Mouse (Mus musculus): ENCODE measurements around the gene Flnc. TPM values are rescaled to one million over a fixed set of nuclear protein-coding genes. Genes with fewer than 3 reads are reported as not detected.

The Flnc gene
- polyA plus RNA-seq, 1 experiment from 2014 or later = 12.1 TPM

DNA sequence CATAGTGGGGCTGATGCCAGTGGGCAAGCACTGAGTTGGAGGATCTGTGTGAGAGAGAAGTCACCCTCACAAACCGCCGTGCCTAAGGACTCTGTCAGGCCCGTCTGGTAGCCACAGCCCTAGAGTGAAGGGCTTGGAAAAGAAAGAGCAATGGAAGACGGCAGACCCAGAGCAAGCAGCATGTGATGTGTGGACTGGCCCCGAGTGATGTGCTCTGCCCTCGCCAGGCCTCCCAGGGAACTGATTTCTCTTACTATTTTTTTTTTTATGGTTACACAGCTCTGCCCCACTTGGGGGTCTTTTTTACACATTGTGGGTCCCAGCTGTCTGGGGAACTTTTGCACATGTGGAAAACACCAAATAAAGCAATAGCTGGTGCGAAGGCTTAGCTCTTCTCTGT lies 28.4 kb downstream of the Flnc start:
- peaks cover 20% of the 10 kb centered on the region for H3K36me3 ChIP-seq
- no peak overlapping the region for H3K9ac ChIP-seq
- ATAC-seq (ENCODE audit: insufficient read depth, low FRiP score, low read depth) = no peak
- H3K4me3 ChIP-seq (replicated peaks) = no peak overlapping the region
- H3K4me2 ChIP-seq = no peak overlapping the region
- no peak overlapping the region for H3K27ac ChIP-seq
- no peaks in the 10 kb centered on the region for H3K4me1 ChIP-seq
- 58% methylated on average over 7 of the region's 7 CpGs for WGBS
- no peaks in the 10 kb centered on the region for H3K9me3 ChIP-seq
- no peaks in the 10 kb centered on the region for H3K27me3 ChIP-seq (replicated peaks)

DNA sequence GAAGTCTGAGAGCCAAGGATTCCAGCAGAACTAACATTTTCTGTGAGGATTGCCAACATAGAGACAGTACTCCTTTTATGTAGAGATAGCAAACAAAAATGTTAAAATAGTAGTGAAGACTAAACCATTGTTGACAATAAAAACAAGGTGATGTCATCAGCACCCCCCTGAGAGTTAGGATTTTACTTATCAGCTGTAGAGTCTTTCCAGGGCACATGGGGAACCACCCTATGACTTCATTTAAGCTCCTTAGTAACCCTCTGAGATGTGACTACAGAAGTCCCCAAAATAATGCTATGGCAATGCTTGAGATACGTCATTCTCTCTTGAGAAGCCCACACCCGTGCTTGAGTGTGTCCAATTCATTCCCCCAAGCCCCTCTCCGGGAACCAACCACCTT lies 30.3 kb downstream of the Flnc start:
- ATAC-seq (ENCODE audit: insufficient read depth, low FRiP score, low read depth) = no peak
- H3K4me2 ChIP-seq = no peak overlapping the region
- no peak overlapping the region for H3K27ac ChIP-seq
- H3K9ac ChIP-seq = no peak overlapping the region
- H3K36me3 ChIP-seq = 0 out of 2 replicates have a peak, but pooled peaks cover 9% of the 10 kb centered on the region
- WGBS = 80% methylated on average over 3 of the region's 3 CpGs
- no peak overlapping the region for H3K4me3 ChIP-seq (replicated peaks)
- no peaks in the 10 kb centered on the region for H3K27me3 ChIP-seq (replicated peaks)
- H3K4me1 ChIP-seq = peaks cover under 1% of the 10 kb centered on the region; the same call in 1 of the 2 replicates
- H3K9me3 ChIP-seq = no peaks in the 10 kb centered on the region

DNA sequence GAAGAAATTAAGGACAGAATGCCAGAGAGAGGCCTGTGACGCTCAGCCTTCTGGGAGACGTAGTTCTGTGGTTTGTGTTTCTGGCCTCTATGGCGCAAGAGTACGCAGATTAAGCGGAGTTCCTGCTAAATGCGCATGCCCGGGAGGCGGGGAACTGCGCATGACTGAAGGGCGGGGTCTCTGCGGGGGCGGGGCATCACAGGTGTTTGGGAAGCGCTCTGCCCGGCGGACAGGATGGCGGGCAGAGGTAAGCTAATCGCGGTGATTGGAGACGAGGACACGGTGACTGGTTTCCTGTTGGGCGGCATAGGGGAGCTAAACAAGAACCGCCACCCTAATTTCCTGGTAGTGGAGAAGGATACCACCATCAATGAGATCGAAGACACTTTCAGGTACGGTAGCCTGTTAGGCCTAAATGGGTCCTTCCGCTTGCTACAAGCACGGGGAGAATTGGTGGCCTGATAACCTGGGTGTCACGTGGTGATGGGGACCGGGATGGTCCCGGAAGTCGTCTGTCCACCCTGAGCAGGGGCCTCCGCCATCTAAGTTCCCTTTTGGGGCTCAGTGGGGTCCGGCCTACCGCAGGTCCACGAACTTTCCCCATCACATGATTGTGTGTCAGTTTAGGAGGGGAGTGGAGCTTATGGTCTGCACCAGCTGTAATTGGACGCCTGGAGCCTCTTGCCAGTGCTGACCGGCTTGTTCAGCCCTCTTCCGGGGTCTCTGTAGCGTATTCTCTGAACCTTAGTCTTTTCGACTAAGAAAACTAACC lies 34.7 kb downstream of the Flnc start, which contains the start of gene Atp6v1f:
TSS of gene Atp6v1f (plus strand) at position 136 of the 772 bp plus-strand sequence.
- Histone ChIP-seq H3K9ac (peak within 1 kb of the TSS; percentile 45), H3K4me1 (peaks cover 10% of the 10 kb centered on the region; the same call in 1 of the 2 replicates), H3K36me3 (peaks cover 15% of the 10 kb centered on the region), H3K9me3 (no peaks in the 10 kb centered on the region), H3K4me3 (replicated peaks) (peak within 1 kb of the TSS; percentile 76), H3K4me2 (peak within 1 kb of the TSS; percentile 74), H3K27me3 (replicated peaks) (no peaks in the 10 kb centered on the region), H3K27ac (peak within 1 kb of the TSS; percentile 76)
- peak; percentile 93 for ATAC-seq (ENCODE audit: insufficient read depth, low FRiP score, low read depth)
- WGBS = under 1% methylated on average over 39 of the region's 39 CpGs

DNA sequence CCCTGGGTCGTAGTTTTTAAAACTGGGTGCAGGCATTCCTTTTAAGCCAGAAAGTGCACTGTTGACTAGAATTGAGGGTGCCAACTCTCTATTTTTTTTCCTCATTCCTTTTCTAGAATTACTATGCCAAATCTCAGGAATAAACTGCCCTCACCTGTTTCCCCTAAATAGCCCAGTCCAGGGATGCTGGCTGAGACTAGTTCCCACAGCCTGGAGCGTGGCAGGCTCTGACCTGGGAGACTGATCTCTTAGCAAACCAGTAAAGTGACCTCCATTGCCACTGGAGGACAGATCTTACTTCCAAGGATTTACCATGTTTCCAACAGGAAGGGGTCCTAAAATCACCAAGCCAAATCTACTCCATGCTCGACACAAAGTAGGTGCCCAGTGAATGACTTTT lies 35.8 kb downstream of the Flnc start:
- H3K4me1 ChIP-seq = peaks cover 13% of the 10 kb centered on the region; the same call in 1 of the 2 replicates
- H3K9ac ChIP-seq = no peak overlapping the region
- ATAC-seq (ENCODE audit: insufficient read depth, low FRiP score, low read depth) = no peak
- H3K4me2 ChIP-seq = peak overlapping the region; percentile 74
- peaks cover 15% of the 10 kb centered on the region for H3K36me3 ChIP-seq
- 79% methylated on average over 3 of the region's 3 CpGs for WGBS
- peak overlapping the region; percentile 76 for H3K4me3 ChIP-seq (replicated peaks)
- no peak overlapping the region for H3K27ac ChIP-seq
- H3K9me3 ChIP-seq = no peaks in the 10 kb centered on the region
- no peaks in the 10 kb centered on the region for H3K27me3 ChIP-seq (replicated peaks)

- no peaks in the 10 kb centered on the region for H3K9me3 ChIP-seq
- no peak for ATAC-seq (ENCODE audit: insufficient read depth, low FRiP score, low read depth)
Measured at GRCm38 (mm10) chr6:29471137-29471536, 38.1 kb downstream of the Flnc start, which contains the start of gene Atp6v1fnb. Gene Atp6v1fnb (plus strand): TSS chr6:29471437.

DNA sequence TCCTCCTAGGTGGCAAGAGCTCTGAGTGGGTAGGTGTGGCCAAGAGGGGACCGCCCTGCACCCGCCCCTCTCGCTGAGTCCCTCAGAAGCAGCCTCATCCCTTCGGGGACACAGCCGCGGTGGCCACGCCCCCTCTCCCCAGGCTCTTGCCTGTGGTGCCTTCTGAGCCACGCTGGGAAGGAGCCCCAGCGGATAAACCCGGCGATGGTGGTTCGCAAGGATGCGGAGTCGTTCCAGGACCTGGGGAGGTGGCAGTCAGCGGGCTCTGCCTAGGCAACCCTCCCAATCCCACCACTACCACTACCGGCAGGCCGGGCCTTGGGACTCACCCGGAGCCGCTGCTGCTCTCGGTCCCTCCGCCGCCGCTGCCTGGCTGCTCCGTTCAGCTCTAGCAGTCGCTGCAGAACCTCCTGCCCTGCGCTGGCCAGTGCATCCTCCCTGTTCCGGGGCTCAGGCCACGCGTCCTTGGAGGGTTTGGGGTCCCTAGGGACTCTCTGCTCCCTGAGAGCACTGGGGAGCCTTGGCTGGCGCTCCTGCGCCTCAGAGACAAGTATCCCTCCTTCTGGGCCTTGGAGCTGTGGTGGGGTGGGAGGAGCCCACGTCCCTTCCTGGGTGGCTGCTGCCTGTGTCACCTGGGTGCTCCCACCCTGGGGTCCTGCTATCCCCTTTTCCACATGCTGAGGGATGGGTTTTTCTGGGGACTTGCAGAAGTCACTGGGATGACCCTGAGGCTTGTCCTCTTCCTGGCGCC lies 41.1 kb downstream of the Flnc start:
- peak; percentile 93 for ATAC-seq (ENCODE audit: insufficient read depth, low FRiP score, low read depth)
- Histone ChIP-seq H3K4me2 (peak overlapping the region; percentile 92), H3K27me3 (replicated peaks) (no peaks in the 10 kb centered on the region), H3K4me1 (peaks cover 9% of the 10 kb centered on the region; the same call in 1 of the 2 replicates), H3K27ac (no peak overlapping the region), H3K9ac (peak overlapping the region; percentile 25; the same call in 1 of the 2 replicates), H3K9me3 (no peaks in the 10 kb centered on the region), H3K36me3 (peaks cover 15% of the 10 kb centered on the region), H3K4me3 (replicated peaks) (peak overlapping the region; percentile 50)
- 5% methylated on average over 33 of the region's 33 CpGs for WGBS

More at GRCm38 (mm10) chr6:29471137-29471536, 38.1 kb downstream of the Flnc start, which contains the start of gene Atp6v1fnb:
- Histone ChIP-seq H3K27me3 (replicated peaks) (no peaks in the 10 kb centered on the region), H3K4me3 (replicated peaks) (no peak within 1 kb of the TSS), H3K27ac (no peak within 1 kb of the TSS), H3K36me3 (peaks cover 15% of the 10 kb centered on the region), H3K4me1 (peaks cover 17% of the 10 kb centered on the region), H3K9ac (no peak within 1 kb of the TSS), H3K4me2 (no peak within 1 kb of the TSS)
- 90% methylated on average over 4 of the region's 4 CpGs for WGBS

DNA sequence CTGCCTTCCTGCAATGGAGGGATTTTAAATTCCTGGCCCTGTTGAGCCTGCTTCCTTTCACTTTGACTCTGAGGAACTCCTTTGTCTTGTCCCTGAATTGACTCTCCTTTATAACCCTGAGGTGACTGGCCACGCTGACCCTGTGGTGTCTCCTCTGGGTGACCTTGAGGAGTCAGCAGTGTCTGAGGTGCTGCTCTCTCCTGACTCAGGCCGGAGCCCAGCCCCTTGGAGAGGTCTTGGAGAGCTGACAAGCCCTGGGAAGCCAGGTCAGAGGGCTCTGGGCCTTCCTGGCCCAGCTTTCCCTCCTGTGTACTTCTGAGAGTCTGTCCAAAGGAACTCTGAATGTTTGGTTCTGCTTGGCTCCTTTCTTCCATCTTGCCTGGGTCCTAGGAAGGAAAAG lies 41.7 kb downstream of the Flnc start:
- no peaks in the 10 kb centered on the region for H3K9me3 ChIP-seq
- no peak for ATAC-seq (ENCODE audit: insufficient read depth, low FRiP score, low read depth)
- no peaks in the 10 kb centered on the region for H3K27me3 ChIP-seq (replicated peaks)
- WGBS = 73% methylated on average over 2 of the region's 2 CpGs
- H3K9ac ChIP-seq = no peak overlapping the region
- no peak overlapping the region for H3K4me2 ChIP-seq
- peaks cover 15% of the 10 kb centered on the region for H3K36me3 ChIP-seq
- H3K4me1 ChIP-seq = peaks cover 7% of the 10 kb centered on the region; the same call in 1 of the 2 replicates
- H3K27ac ChIP-seq = no peak overlapping the region
- no peak overlapping the region for H3K4me3 ChIP-seq (replicated peaks)

- Histone ChIP-seq H3K4me3 (replicated peaks) (no peak overlapping the region), H3K27ac (no peak overlapping the region), H3K4me2 (no peak overlapping the region), H3K9me3 (no peaks in the 10 kb centered on the region), H3K27me3 (replicated peaks) (peaks cover 2% of the 10 kb centered on the region; the same call in 1 of the 2 replicates), H3K9ac (no peak overlapping the region), H3K4me1 (peaks cover 8% of the 10 kb centered on the region), H3K36me3 (no peaks in the 10 kb centered on the region)
- 92% methylated on average over 13 of the region's 13 CpGs for WGBS
- ATAC-seq (ENCODE audit: insufficient read depth, low FRiP score, low read depth) = no peak
Measured at GRCm38 (mm10) chr6:29482691-29483090, 49.6 kb downstream of the Flnc start.

- WGBS = 9% methylated on average over 26 of the region's 26 CpGs
- peaks cover 8% of the 10 kb centered on the region for H3K4me1 ChIP-seq
- no peak overlapping the region for H3K9ac ChIP-seq
- no peaks in the 10 kb centered on the region for H3K9me3 ChIP-seq
- H3K27me3 ChIP-seq (replicated peaks) = peaks cover 2% of the 10 kb centered on the region; the same call in 1 of the 2 replicates
- no peak overlapping the region for H3K27ac ChIP-seq
- peak; percentile 55 for ATAC-seq (ENCODE audit: insufficient read depth, low FRiP score, low read depth)
- H3K36me3 ChIP-seq = no peaks in the 10 kb centered on the region
- peak overlapping the region; percentile 41 for H3K4me3 ChIP-seq (replicated peaks)
- H3K4me2 ChIP-seq = peak overlapping the region; percentile 88
Measured at GRCm38 (mm10) chr6:29484716-29485559, 51.9 kb downstream of the Flnc start.

DNA sequence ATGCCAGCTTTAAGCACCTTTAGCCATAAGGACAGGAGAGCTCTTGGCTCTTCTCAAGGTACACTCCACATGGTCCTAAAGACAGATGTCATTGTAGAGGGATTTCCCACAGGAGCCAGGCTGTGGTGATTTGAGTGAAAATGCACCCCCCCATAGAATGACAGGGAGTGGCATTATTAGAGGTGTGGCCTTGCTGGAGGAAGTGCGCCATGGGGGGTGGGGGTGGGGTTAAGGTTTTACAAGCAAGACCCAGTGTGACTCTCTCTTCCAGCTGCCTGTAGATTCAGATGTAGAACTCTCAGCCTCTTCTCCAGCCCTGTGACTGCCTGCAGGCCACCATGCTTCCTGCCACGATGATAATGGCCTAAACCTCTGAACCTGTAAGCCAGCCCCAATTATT lies 52.9 kb downstream of the Flnc start:
- H3K36me3 ChIP-seq = no peaks in the 10 kb centered on the region
- no peak overlapping the region for H3K9ac ChIP-seq
- no peak overlapping the region for H3K27ac ChIP-seq
- peaks cover 2% of the 10 kb centered on the region; the same call in 1 of the 2 replicates for H3K27me3 ChIP-seq (replicated peaks)
- H3K4me2 ChIP-seq = no peak overlapping the region
- no peak for ATAC-seq (ENCODE audit: insufficient read depth, low FRiP score, low read depth)
- 51% methylated on average over 2 of the region's 2 CpGs for WGBS
- peaks cover 8% of the 10 kb centered on the region for H3K4me1 ChIP-seq
- no peaks in the 10 kb centered on the region for H3K9me3 ChIP-seq
- no peak overlapping the region for H3K4me3 ChIP-seq (replicated peaks)

GRCm38 (mm10) chr6:29494101-29494500 lies 61.0 kb downstream of the Flnc start:
- WGBS = 82% methylated on average over 4 of the region's 4 CpGs
- Histone ChIP-seq H3K36me3 (no peaks in the 10 kb centered on the region), H3K27ac (no peak overlapping the region), H3K4me2 (no peak overlapping the region), H3K4me3 (replicated peaks) (no peak overlapping the region), H3K9me3 (no peaks in the 10 kb centered on the region), H3K4me1 (0 out of 2 replicates have a peak, but pooled peaks cover 3% of the 10 kb centered on the region), H3K9ac (no peak overlapping the region), H3K27me3 (replicated peaks) (peaks cover 7% of the 10 kb centered on the region; the same call in 1 of the 2 replicates)
- no peak for ATAC-seq (ENCODE audit: insufficient read depth, low FRiP score, low read depth)

All from stomach, embryonic 15.5 days (tissue).